Mouse (Mus musculus) left cerebral cortex, adult 2 months (tissue): ENCODE measurements around the gene Dvl2. TPM values are rescaled to one million over a fixed set of nuclear protein-coding genes. Genes with fewer than 3 reads are reported as not detected.

Experiments used
- DNase-seq, 2 experiments: peaks; one replicate each; pipeline ENCODE4 v3.0.0; 2021 to 2022; ENCODE audit warnings: low spot score in 2 of 2, mixed read lengths in 1 of 2; ENCODE audit errors: extremely low spot score in 1 of 2
- H3K27ac ChIP-seq: fragments of 200-600 bp; 2 replicates; pipeline ENCODE4 v1.8.1; 2022
- H3K4me3 ChIP-seq: fragments of 200-600 bp; 2 replicates; pipeline ENCODE4 v1.8.1; 2022
- CTCF ChIP-seq: fragments of 200-600 bp; IDR thresholded peaks from 2 replicates; pipeline ENCODE4 v1.8.1; 2022; ENCODE audit warnings: antibody characterized with exemption, mild to moderate bottlenecking, moderate library complexity
- intact Hi-C: fragments of 180-260 bp; cut with DNase I; formaldehyde crosslinking; loops from one replicate; pipeline ENCODE4 v1.15.1; 2025
- microRNA-seq, 2 experiments: library from miRNA; unstranded; fragments of <30 nt; microRNA quantifications; one replicate each; pipeline ENCODE4 v1.2.0; 2021
- total RNA-seq, 2 experiments: library from RNA; stranded (reverse); gene quantifications; 2 replicates each; pipeline ENCODE4 v1.2.3; 2021

Dvl2 gene
- total RNA-seq, 2 experiments from 2014 or later, result 32.6 to 32.9 TPM

DNA sequence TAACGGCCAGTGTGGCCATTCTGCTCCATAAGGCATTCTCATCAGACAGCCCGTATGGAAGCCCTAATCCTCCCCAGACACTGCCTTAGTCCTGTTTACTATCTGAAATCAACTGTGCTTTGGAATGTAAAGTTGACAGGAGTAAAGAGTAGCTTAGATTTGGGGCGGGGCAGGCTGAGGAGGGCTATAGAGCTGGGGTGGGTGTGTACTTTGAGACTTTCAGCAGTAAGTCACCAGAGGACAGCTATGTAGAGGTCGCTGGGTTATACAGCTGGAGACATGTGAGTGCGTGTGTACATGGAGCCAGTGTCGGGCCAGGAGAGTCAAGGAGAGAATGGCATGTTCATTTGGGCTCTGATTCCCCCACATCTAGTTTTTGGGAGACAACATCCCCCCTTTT, 59.5 kb downstream of the Dvl2 start:
- Histone ChIP-seq H3K4me3 (no peak overlapping the region), H3K27ac (no peak overlapping the region)
- TF ChIP-seq CTCF, result no peak
- intact Hi-C loops, result loop anchor here (5.0 kb wide), 1 partner anchor 128 kb away; no protein-coding TSS in a partner anchor
- no peak for DNase-seq

Small RNA genes lying within 50 kb of the gene (microRNA-seq; reads per million reads assigned to microRNA genes)
- gene Gm44349 (0 to 1.2 reads per million in 2 experiments), gene Mir324 (7,710 to 8,291 reads per million in 2 experiments)

Other genes starting within 250 kb of the Dvl2 start
- gene Polr2a, start 242.0 kb upstream of the Dvl2 start, total RNA-seq, result 10 to 100 TPM; 55.1 to 56.6 TPM
- gene Slc35g3, start 238.6 kb upstream of the Dvl2 start, total RNA-seq, result not detected
- 100 to 1,000 TPM; 134 to 167 TPM for gene Zbtb4, start 234.7 kb upstream of the Dvl2 start, total RNA-seq
- gene Chrnb1, start 204.7 kb upstream of the Dvl2 start, total RNA-seq, result 1 to 10 TPM; 1.0 to 1.4 TPM
- 10 to 100 TPM; 15.9 to 19.8 TPM for gene Fgf11, start 198.7 kb upstream of the Dvl2 start, total RNA-seq
- under 1 TPM in 1 of 2 experiments, not detected in 1; 0.23 TPM for gene Tmem102, start 195.0 kb upstream of the Dvl2 start, total RNA-seq
- gene Gm39566, start 185.3 kb upstream of the Dvl2 start, total RNA-seq, result not detected
- gene Spem2, start 182.1 kb upstream of the Dvl2 start, total RNA-seq, result not detected
- under 1 TPM; 0.34 to 0.44 TPM for gene Spem1, start 178.4 kb upstream of the Dvl2 start, total RNA-seq
- 100 to 1,000 TPM; 236 to 243 TPM for gene Nlgn2, start 162.8 kb upstream of the Dvl2 start, total RNA-seq
- 100 to 1,000 TPM; 113 to 126 TPM for gene Tmem256, start 162.1 kb upstream of the Dvl2 start, total RNA-seq
- gene Plscr3, start 154.2 kb upstream of the Dvl2 start, total RNA-seq, result 10 to 100 TPM; 19.5 to 22.5 TPM
- under 1 TPM in 1 of 2 experiments, not detected in 1; 0.20 TPM for gene Tnk1, start 141.9 kb upstream of the Dvl2 start, total RNA-seq
- gene Tmem95, start 122.6 kb upstream of the Dvl2 start, total RNA-seq, result not detected
- gene Kctd11, start 119.2 kb upstream of the Dvl2 start, total RNA-seq, result 1 to 10 TPM; 1.3 to 1.5 TPM
- not detected for gene Acap1, start 105.1 kb upstream of the Dvl2 start, total RNA-seq
- under 1 TPM; 0.23 to 0.87 TPM for gene 2810408A11Rik, start 99.6 kb upstream of the Dvl2 start, total RNA-seq
- gene Neurl4, start 99.5 kb upstream of the Dvl2 start, total RNA-seq, result 100 to 1,000 TPM; 121 to 124 TPM
- gene Gps2, start 86.7 kb upstream of the Dvl2 start, total RNA-seq, result 10 to 100 TPM; 31.0 to 31.7 TPM
- gene Eif5a, start 78.6 kb upstream of the Dvl2 start, total RNA-seq, result 100 to 1,000 TPM; 408 to 429 TPM
- gene Ybx2, start 64.8 kb upstream of the Dvl2 start, total RNA-seq, result 1 to 10 TPM; 9.9 to 10.0 TPM
- gene Slc2a4, start 52.4 kb upstream of the Dvl2 start, total RNA-seq, result 1 to 10 TPM; 2.3 to 4.1 TPM
- not detected for gene Cldn7, start 35.8 kb upstream of the Dvl2 start, total RNA-seq
- gene Ctdnep1, start 19.4 kb upstream of the Dvl2 start, total RNA-seq, result 100 to 1,000 TPM; 116 to 124 TPM
- gene Elp5, start 18.1 kb upstream of the Dvl2 start, total RNA-seq, result 10 to 100 TPM; 90.9 to 93.8 TPM
- gene Gabarap, start 9.5 kb upstream of the Dvl2 start, total RNA-seq, result 100 to 1,000 TPM; 209 to 215 TPM
- 10 to 100 TPM; 44.3 to 48.9 TPM for gene Phf23, start 4.8 kb upstream of the Dvl2 start, total RNA-seq
- gene Acadvl, start 14.8 kb downstream of the Dvl2 start, total RNA-seq, result 10 to 100 TPM; 59.4 to 62.5 TPM
- 100 to 1,000 TPM; 818 to 875 TPM for gene Dlg4, start 16.3 kb downstream of the Dvl2 start, total RNA-seq
- gene Asgr1, start 53.5 kb downstream of the Dvl2 start, total RNA-seq, result 1 to 10 TPM; 1.8 to 2.1 TPM
- not detected for gene Asgr2, start 92.0 kb downstream of the Dvl2 start, total RNA-seq
- gene Mgl2, start 129.7 kb downstream of the Dvl2 start, total RNA-seq, result under 1 TPM; 0.81 to 0.94 TPM
- 1 to 10 TPM; 2.2 TPM for gene Clec10a, start 155.6 kb downstream of the Dvl2 start, total RNA-seq
- 10 to 100 TPM; 35.7 to 36.9 TPM for gene Slc16a11, start 212.2 kb downstream of the Dvl2 start, total RNA-seq
- gene Slc16a13, start 220.5 kb downstream of the Dvl2 start, total RNA-seq, result 10 to 100 TPM in 1 of 2 experiments, 1 to 10 TPM in 1; 7.5 to 10.5 TPM
- gene Bcl6b, start 229.2 kb downstream of the Dvl2 start, total RNA-seq, result 1 to 10 TPM; 1.7 to 3.5 TPM
- gene 0610010K14Rik, start 237.3 kb downstream of the Dvl2 start, total RNA-seq, result 10 to 100 TPM; 45.5 to 51.2 TPM
- gene Gm21988, start 239.2 kb downstream of the Dvl2 start, total RNA-seq, result 1 to 10 TPM; 4.9 to 5.3 TPM
- 100 to 1,000 TPM; 241 to 270 TPM for gene Rnasek, start 239.2 kb downstream of the Dvl2 start, total RNA-seq